Mouse (Mus musculus): ENCODE results near the gene Zfp62.

- TF ChIP-seq CTCF (IDR thresholded peaks at IDR 0.05 in 2 of 3, conservative IDR thresholded peaks at IDR 0.05 in 1 of 3; ENCODE audit: control insufficient read depth in 1 of 3, insufficient read depth in 1 of 3, low read depth in 2 of 3, low read length in 3 of 3, poor library complexity in 1 of 3, severe bottlenecking in 1 of 3): no peak
- no peak for TF ChIP-seq MYC (IDR thresholded peaks at IDR 0.05; ENCODE audit: low read depth, low read length)
- TF ChIP-seq TAL1 (IDR thresholded peaks at IDR 0.05; ENCODE audit: low read length): no peak
- no peak for TF ChIP-seq POLR2A (IDR thresholded peaks at IDR 0.05; ENCODE audit: control insufficient read depth in 1 of 2, insufficient read depth in 1 of 2, low read depth in 1 of 2, low read length in 2 of 2, poor library complexity in 1 of 2)
- no peak for TF ChIP-seq USF2 (IDR thresholded peaks at IDR 0.05; ENCODE audit: borderline replicate concordance in 1 of 2, insufficient read depth in 1 of 2, low read depth in 1 of 2, low read length in 2 of 2)
- TF ChIP-seq TBP (IDR thresholded peaks at IDR 0.05; ENCODE audit: low read depth, low read length): no peak
- TF ChIP-seq CHD2 (IDR thresholded peaks at IDR 0.05; ENCODE audit: low read length): no peak
- no peak for TF ChIP-seq MAX (IDR thresholded peaks at IDR 0.05; ENCODE audit: low read length)
- TF ChIP-seq BHLHE40 (IDR thresholded peaks at IDR 0.05; ENCODE audit: borderline replicate concordance, low read depth, low read length): no peak
- no peak for TF ChIP-seq ZMIZ1 (IDR thresholded peaks at IDR 0.05; ENCODE audit: low read depth, low read length)
- TF ChIP-seq JUND (IDR thresholded peaks at IDR 0.05; ENCODE audit: low read depth, low read length): no peak
- no peak for TF ChIP-seq ETS1 (IDR thresholded peaks at IDR 0.05; ENCODE audit: low read depth, low read length)
- TF ChIP-seq HCFC1 (IDR thresholded peaks at IDR 0.05; ENCODE audit: low read depth, low read length): no peak
Measured at GRCm38 (mm10) chr11:49186452-49186851, 16.6 kb upstream of the Zfp62 start.
